Mouse (Mus musculus): ENCODE measurements around the gene 2010111I01Rik.

The 2010111I01Rik gene

DNA sequence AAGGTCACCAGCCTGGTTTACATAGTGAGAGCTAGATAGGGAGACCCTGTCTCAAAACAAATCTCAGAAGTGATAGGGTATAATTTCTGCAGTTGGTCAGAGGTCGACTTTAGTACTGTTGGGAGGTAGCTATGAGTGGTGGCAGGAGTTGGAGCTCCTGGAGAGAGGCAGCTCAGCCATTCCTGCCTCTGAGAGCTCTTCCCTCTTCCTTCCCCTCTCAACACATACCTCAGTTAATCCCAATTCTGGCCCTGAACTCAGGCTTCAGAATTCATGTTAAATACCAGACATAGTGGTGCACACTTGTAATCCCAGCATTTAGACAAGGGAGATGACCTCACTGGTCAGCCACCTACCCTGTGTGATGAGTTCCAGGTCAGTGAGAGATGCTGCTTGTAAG lies 65.3 kb downstream of the 2010111I01Rik start:
- DNase-seq (ENCODE audit: low read depth): no peak

DNA sequence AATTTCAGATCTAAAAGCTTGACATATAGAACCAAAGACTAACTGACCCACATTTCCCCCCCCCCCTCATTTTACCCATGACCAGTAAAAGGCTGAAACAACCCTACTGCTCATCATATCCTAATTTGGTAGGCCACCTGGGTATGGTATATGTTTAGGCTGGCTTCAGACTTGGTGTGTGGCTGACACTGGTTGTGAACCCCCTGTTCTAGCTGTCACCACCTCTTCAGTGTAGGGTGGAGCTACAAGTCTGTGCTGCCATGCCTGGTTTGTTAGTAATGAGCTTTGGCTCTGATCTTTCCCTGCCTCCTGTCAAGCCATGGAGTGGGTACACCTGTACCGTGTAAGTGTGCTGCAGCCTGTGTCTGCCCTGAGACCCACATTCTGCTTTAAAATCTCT lies 66.6 kb downstream of the 2010111I01Rik start:
- DNase-seq (ENCODE audit: low read depth): no peak

DNA sequence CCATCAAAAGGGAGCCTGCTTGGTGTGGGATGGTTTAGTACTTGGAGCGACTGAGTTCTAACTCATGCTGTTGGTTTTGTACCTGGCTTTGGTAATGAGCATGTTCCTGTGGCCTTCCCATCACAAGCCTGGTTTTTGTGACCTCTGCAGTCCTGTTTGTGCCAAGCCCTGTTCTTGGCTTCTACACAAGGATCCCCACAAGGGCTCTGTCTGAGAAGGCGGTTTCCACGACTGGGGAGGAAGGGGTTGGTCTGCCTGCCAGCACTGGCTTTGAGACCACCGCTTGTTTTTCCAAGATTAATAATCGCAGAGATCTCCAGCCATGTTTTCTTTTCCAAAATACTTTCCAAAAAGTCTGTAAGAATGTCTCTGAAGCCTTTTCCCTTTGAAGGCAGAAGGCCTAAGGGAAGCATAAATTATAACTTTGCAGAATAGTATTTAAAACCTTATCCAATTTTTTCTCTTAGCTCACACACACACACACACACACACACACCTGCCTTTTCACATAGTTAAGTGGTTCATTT lies 67.7 kb downstream of the 2010111I01Rik start:
- no peak for DNase-seq (ENCODE audit: low read depth)

DNA sequence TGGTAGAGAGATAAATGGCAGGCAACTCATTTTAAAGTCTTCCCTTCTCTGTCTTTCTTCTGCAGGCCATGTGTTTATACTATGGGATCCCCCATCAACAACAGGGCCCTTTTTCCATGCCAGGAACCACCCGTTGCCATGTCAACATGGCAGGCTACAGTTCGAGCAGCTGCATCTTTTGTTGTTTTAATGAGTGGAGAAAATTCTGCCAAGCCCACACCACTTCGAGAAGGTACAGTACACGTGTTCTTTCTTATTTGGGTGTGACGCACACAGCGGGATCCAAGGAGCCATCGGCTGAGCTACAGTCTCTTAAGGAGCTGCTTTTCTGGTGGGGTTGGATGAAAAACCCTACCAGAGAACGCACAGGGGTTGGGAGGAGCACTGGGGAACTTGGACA lies 68.3 kb downstream of the 2010111I01Rik start:
- DNase-seq (ENCODE audit: low read depth): no peak

DNA sequence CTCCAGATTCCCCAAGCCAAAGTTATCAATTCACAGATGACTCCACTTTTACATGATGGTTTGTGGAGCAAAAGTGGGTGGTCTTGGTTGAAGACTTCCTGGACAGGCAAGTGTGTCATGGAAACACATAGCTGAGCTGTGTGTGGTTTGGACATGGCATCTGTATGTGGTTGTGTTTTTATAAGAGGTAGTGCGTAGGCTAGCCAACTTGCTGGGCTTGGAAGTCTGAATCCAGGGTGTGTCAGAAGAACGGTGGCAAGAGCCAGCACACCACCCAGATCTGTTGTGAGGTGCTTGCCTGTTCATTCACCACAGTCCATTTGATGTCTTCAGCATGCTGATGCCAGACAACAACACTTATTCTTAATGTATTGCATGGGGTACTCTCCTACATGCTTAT lies 68.7 kb downstream of the 2010111I01Rik start:
- no peak for DNase-seq (ENCODE audit: low read depth)

DNA sequence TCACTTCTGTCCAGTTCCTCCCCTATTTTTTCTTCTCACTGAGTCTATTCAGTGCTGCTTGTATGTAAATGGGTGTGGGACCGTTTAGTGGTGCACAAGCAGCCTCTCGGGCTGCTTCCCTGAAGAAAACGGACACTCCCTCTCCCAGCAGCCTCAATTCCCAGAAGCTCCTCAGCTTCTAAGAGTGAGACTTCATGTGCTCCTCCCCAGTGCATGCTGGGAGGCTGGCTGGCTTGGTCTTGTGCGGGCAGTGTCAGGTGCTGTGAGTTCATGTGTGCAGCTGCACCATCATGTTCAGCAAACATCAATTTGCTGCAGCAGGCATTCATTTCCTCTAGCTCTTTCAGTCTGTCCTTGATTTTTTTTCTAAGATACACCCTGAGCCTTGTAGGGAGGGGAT lies 70.0 kb downstream of the 2010111I01Rik start:
- DNase-seq (ENCODE audit: low read depth): no peak

DNA sequence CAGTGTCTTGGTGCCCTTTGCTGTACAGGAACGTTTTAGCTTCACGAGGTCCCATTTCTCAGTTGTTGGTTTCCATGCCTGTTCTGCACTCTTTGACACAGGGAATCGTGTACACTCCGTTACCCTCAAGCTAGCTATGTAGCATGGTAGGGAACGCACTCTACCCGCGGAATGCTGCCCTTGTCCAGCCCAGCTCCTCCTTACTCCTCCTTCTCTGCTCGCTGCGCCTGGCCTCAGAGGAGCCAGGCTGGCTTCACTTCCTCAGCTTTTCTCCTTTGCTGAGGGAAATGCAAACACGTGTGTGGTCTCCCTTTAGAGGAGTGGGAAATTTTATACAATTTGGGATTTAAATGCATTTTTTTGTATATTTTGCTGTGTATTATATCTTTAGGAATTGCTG lies 73.2 kb downstream of the 2010111I01Rik start:
- no peak for DNase-seq (ENCODE audit: low read depth)

DNA sequence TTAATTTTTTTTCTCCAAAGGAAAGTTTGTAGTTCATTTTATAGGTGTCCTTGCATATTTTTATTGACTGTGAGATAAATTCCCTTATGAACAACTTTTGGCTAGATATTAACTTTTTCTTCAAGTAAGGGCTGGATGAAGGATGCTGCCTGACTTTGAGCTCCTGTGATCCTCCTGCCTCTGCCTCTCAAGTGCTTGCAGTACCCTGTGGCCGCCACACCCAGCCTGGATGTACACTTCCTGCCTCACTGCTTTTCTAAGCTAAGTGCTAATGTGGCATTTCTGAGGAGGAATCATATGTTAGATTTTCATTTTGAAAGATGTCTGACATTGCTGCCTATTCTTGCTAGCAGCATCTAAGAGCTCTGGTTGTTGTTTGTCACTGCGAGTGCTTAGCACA lies 73.7 kb downstream of the 2010111I01Rik start:
- DNase-seq (ENCODE audit: low read depth): no peak

DNA sequence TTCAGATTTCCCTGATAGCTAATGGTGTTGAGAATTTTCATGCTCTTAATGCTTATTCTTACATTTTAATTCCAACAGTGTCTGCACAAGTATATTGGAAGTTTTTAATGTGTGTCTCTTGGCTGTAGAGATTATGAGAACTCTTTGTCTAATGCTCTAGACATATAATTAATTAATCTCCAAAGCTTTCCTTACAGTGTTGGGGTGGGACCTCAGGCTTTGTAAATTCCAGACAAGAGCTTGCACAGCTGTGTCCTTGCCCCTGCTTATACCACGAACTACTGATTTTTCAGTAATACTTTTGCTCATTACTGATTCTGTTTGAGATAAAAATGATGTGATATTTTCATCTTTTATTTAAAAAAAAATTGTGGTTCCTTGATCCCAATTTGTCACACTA lies 74.2 kb downstream of the 2010111I01Rik start:
- no peak for DNase-seq (ENCODE audit: low read depth)

DNA sequence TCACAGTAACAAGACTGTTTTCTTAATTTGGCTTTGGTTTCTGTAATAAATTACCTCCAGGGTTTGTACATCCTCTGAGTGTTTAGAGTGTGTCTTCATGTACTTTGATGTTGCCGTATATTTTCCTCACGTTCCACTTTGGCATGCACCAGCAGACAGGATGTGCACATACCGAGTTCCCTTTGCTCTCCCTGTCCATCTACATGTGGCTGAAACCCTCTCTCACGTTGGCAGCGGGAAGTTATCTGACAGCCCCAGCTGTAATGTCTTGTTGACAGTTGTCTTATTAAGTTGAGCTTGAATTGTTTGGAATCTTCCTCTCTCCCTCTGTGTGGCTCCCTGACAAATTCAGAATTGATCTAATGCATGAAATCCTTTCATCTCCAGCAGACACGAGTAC lies 74.6 kb downstream of the 2010111I01Rik start:
- DNase-seq (ENCODE audit: low read depth): no peak

DNA sequence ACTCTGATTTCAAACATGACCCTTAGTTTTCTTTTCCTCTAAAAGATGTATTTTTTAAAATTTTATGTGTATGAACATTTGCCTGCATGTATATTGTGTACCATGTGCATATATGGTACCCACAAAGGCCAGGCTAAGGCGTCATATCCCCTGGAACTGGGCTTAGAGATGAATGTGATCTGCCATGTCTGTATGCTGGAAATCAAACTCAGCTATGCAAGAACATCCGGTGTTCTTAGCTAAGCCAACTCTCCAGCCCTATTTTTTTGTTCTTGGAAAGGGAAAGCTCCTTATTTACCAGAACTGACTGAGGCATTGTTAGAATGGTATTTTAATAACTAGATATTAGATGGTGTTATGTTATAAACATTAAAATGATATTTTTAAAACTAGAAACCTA lies 75.2 kb downstream of the 2010111I01Rik start:
- no peak for DNase-seq (ENCODE audit: low read depth)

DNA sequence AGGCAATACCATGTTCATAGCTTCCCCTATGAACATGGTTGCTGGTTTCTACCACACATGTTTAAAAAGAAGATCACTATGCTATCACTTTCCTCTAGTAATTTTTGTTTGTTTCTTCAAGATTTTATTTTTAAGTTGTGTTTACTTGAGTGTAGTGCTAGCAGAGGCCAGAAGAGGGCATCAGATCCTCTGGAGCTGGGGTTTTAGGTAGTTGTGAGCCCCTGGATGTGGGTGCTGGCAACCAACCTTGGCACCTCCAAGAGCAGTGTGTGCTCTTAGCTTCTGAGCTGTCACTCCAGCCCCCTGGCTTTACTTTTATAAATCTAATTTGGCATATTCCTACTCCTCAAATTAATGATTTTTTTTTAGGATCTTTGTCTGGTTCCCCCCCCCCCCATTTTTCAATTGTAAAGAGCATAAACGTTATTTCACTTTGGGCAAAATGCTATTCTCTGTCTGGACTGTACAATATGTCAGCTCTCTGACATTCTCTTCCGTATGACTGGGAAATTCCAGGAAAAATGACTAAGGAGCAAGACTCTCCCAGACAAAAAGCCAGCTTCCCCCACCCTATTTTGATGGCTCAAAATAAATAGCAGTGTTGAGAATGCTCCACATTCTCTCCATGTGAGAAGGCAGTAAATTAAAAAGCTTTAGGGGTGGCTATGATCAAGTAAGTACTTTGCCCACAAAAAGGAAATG lies 81.0 kb downstream of the 2010111I01Rik start:
- DNase-seq (ENCODE audit: low read depth): no peak

DNA sequence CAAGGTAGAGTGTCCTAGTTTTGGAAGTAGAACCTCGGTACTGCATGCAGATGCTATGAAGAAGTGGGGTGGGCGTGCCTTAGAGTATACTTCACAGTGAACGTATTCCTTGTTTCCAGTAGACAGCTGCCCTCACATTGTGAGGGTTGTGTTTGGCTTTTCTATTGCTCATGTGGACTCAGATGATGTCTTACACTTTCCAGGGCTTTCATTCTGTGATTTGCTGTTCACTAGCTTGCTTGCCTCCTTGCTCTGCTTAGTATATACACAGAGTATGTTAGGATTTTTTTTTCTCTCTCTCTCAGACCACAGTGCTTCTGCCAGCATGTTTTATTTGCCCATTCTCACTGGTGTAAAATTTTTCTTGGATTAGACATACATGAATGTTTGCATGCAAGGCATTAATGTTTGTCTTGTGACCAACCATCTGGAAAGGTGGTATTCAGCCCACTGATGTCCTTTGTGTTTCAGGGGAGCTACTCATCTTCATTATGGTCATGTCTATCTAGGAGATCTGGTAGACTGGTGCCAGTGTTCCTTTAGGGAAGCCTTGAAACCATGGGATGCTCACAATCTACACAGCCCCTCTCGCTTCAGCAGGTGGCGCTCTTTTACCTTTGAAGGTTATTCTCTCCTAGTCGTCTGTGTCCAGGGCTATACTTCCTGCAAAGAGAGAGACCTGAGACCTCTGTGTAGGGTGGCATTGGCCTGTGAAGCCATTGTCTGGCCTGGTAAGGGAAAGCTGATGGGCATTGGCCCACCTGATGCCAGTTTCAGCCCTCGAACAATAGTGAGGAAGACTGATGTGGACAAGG lies 81.7 kb downstream of the 2010111I01Rik start:
- peak; percentile 44 for DNase-seq (ENCODE audit: low read depth)

DNA sequence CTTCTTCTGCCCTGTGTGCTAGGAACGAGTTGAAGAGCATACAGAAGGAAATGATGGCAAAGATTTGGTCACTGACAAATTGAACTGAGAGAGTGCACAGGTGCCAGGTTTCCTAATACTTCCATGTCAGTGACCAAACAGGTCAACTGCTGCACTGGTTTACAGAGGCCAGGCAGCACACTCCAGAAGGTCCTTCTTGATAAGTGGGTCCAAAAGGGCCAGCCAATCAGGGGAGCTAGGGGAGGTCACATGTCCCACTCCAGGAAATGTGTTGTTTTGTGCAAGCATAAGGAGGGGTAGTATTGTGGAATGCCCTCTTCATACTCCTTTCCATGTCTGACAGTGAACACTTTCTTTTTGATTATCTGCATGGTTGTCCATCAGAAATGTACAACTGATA lies 99.0 kb downstream of the 2010111I01Rik start:
- no peak for DNase-seq (ENCODE audit: low read depth)

DNA sequence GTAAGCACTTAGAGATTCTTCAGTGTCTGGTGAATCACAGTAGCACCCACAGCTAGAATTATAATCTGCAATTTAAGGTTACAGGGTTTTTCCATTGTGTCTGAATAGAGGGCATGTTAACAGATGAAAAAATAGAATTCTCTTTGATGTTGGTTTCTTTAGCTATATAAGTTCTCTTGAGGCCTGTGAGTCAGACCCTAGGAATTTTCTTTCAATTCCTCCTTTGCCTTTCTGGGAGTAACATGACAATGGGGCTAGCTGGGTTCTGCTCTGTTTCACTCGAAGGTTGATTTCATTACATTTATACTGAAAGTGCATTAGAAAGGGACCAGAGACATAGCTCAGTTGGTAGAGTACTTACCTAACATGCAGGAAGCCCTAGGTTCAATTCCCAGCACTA lies 101.9 kb downstream of the 2010111I01Rik start:
- no peak for DNase-seq (ENCODE audit: low read depth)

DNA sequence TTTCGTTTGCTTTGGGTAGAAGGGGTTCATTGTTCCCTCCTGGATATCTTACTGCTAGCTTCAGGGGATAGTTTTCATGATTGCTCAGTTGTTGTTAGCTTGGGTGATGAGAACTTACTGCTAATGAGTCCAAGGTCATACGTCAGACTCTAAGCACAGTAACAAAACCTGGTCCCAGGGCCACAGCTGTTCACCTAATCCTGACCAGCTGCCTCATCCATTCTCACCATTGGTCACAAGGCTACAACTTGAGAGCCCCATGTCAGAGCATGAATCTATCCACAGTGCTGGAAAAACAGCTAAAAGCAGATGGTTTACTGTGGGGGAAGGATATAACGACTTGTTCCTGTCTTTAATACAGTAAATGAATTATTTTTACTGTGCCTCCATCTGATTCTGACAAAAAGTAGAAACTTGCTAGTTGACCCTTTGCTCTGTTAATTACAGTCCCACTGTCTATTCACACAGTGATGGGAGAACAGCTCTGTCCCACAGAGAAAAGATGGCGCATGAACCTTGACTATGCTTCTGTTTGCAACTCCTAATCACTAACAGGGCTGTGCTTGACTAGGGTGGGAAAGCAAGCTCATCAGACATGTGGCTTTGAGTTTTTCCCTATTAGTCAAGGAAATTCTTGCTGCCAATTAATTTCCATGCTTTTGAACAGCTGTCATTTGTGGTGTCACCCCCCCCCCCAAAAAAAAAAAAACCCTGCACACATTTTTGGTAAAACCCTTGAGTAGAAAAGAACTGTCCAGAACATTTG lies 103.9 kb downstream of the 2010111I01Rik start:
- DNase-seq (ENCODE audit: low read depth): no peak

DNA sequence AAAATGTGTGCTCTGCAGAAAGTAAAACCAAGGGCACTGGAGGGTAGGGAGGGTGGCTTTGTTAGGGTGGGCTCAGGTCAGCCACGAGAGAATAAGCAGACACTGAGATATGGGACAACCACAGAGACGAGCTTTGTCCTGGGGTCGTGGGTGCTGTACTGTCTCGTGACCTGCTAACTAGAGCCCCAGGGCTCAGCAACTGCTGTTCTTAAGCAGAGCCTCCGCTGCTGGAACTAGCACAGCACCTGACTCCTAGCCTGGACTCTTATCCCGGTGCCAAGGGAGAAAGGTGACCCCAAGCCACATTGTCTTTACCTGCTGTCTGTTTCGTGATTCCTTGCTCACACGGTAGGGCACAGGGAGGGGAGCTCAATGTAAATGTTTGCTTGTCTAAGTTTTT lies 107.2 kb downstream of the 2010111I01Rik start:
- no peak for DNase-seq (ENCODE audit: low read depth)

DNA sequence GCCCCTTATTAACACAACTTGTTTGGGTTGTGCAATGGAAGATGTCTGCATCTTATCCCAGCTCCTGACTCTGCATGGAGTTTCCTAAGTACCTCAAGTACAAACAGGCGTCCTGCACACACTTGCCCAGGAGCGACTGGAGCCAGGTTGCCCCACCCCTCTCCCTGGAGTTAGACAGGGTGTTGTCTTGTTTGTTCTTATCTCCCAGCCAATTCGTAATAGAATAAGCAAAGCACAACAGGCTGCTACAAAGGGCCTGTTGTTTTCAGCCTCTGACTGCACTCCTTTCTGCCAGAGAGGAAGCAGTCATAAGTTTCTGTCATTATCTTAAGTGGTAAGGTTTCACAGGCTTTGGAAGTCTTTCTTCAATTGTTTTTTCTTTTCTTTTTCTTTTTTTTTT lies 107.7 kb downstream of the 2010111I01Rik start:
- DNase-seq (ENCODE audit: low read depth): no peak

DNA sequence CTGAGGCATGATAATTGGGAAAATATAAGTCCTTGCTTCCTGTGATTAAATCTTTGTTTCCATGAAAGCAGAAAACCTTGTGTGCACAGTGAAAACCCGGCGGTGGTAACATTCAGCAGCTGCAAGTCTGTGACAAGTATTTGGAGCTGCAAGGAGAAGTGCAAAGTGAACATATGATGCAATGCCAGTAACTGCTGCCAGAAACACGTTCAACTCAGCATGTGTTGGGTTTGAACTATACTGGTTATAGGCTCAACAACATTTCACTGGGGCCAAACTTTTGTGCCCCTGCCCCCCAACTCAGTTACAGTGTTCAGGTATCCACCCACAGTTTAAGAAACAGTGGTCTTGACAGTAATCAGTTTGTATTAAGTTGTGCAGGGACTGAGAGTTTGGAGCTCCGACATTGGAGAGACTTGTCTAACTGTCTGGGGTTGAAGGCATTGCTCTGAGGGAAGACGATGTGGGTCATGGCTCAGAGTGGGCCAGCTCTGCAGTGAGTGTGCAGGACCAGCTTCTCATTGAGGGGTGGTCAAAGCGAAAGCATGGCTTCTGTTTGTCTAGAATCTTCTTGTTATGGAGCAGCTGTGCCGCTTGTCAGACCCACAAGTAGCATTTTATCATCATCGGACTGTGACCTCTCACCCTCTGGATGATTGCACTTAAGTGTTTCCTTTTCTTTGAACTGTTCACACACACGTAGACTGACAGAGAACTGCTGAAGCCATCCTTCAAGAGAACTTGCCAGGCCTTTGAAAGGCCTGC lies 109.4 kb downstream of the 2010111I01Rik start:
- DNase-seq (ENCODE audit: low read depth): no peak

DNA sequence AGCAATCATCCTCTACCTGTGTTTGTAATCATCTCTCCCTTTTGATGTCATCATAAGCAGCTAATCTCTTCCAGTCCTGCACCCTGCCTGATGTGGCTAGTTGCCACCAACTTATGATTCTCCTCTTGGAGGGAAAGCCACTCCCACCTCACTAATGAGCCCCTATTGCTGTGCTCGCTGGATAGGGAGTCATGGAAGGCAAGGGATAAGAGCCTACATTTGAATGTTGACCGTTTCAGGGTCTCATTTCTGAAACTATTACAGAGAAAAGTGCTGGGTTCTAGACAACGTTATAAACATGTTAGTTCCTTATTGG lies 109.9 kb downstream of the 2010111I01Rik start:
- DNase-seq (ENCODE audit: low read depth): no peak

DNA sequence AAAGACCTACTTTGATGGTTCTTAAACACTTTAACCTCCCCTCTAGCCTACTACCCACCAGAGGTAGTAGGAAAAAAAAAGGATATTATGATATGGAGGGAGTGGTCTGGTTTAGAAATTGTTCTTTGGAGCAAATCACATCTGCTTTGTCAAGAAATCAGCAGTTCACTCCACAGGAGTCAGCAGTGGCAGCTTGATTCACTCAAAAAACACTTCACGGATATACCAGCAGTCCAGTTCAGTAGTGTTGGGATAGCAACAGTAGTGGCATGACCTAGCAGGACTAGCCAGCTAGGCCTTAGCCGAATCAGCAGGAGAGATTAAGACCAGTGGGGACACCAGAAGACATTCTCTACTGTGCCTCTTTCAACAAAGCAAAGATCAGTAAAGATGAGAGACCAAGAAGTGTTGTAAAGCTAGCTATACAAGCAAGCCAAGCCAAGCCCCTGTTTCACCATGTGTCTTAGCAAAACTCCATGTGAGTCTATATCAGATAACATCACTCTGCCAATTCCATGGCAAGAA lies 110.7 kb downstream of the 2010111I01Rik start:
- no peak for DNase-seq (ENCODE audit: low read depth)

DNA sequence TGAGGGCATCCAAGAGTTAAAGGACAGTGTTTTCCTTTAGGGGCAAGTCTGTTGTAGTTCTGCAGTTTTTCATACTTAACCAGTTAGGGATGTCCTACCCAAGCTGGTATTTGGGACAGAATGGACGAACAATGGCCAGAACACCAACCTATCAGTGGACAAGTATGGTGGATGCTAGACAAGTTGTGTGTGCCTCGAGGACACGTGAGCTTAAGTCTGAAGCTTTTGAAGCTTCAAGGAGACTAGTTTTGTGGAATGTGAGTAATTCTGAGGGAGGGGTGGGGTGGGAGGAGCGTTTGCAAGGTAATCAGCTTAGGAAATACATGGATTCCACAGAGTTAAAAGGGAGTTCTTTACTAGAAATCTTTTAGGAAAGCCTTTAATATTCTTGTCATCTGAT lies 115.5 kb downstream of the 2010111I01Rik start:
- DNase-seq (ENCODE audit: low read depth): no peak

Measured in c-Kit-positive CD71-negative TER-119-negative erythroid progenitor cells, embryonic 14.5 days (primary cell).